In the genomic region with DNA sequence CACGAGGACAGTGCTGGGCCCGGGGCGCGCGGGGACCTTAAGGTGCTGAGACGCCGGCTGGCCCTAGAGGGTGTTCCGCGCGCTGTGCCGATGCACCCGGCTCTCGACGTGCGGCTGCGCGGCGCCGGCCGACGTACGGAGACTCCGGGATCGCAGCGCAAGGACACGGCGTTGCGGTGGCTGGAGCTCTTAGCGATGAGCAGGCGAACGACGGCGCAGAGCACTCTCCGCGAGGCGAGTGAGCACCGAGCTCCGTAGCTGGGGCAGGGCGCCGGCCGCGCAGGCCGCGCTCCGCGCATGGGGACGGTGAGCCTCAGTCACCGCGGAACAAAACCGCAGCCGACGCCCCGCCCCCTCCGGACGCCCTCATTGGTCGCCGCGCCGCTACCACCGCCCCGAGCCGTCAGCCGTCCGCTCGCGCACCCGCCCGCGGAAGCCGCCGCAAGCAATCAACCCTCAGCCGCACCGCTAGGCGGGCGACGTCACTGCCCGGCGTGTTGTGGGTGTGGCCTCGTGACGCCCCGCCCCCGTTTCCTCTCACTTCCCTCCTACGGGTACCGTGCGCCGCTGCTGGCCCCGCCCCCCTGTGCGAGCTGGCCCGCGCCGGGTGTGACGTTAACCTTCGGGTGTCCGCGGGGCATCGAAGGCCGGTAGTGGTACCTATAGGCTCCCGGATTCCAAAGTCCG, we compare ENCODE assay signal across 8 mouse cellular contexts. TPM values are rescaled to one million over a fixed set of nuclear protein-coding genes. Genes with fewer than 3 reads are reported as not detected.
DNase-seq lines count a peak whose midpoint lies in the region; TF ChIP-seq lines count a peak whose summit lies in the region.

TSS of gene Fam53a (minus strand) at position 335 of the 687 bp plus-strand sequence.
TSS of gene Gm9903 (plus strand) at position 625 of the 687 bp plus-strand sequence.

- no peaks in the 10 kb centered on the region for H3K9me3 ChIP-seq in megakaryocyte, embryonic 14.5 days

- DNase-seq in adipocyte (ENCODE audit: low spot score): peak; percentile 98
- DNase-seq in gastrocnemius, adult 8-10 months (ENCODE audit: low spot score in 2 of 2): peak; percentile 100
- peak; percentile 98 for DNase-seq in induced T-regulatory cell, adult 2 months (ENCODE audit: low read depth)
- DNase-seq in left cerebral cortex, adult 9 months (ENCODE audit: low spot score in 2 of 2): peak; percentile 98 to 100
- DNase-seq in right cerebral cortex, adult 2 months (ENCODE audit: low spot score in 2 of 2): peak; percentile 99 to 100
- peak; percentile 99 for DNase-seq in urinary bladder, postnatal 10 days (ENCODE audit: low spot score)

- H3K27ac ChIP-seq in cortical plate, adult 2 months (ENCODE audit: insufficient read depth, low read length): peak within 1 kb of the TSS; percentile 73

- H3K27me3 ChIP-seq in megakaryocyte, embryonic 14.5 days (replicated peaks): no peaks in the 10 kb centered on the region

- TF ChIP-seq CTCF in cortical plate, adult 2 months (IDR thresholded peaks at IDR 0.05; ENCODE audit: extremely low read depth, insufficient read depth, low read length): no peak

- H3K4me1 ChIP-seq in cortical plate, adult 2 months (ENCODE audit: control insufficient read depth, insufficient read depth, low read length): peaks cover 7% of the 10 kb centered on the region; the same call in 1 of the 2 replicates
- H3K4me1 ChIP-seq in megakaryocyte, embryonic 14.5 days: peaks cover 51% of the 10 kb centered on the region

- H3K36me3 ChIP-seq in megakaryocyte, embryonic 14.5 days (replicated peaks; ENCODE audit: low read length): peaks cover 15% of the 10 kb centered on the region

- peak within 1 kb of the TSS; percentile 70 for H3K4me3 ChIP-seq in cortical plate, adult 2 months (ENCODE audit: insufficient read depth, low read length)
- peak within 1 kb of the TSS; percentile 99 for H3K4me3 ChIP-seq in megakaryocyte, embryonic 14.5 days (replicated peaks)

- TF ChIP-seq POLR2A in cortical plate, adult 2 months (IDR thresholded peaks at IDR 0.05; ENCODE audit: extremely low read depth, insufficient read depth, low read length): peak; percentile 92

RNA-seq across cellular contexts. Expression of gene Fam53a, which starts in this region (rescaled TPM):
- polyA plus RNA-seq in cortical plate, adult 2 months (2012; rRNA removed): 17.2 and 19.1 TPM in 2 replicates
- 10 to 100 TPM; 62.3 to 84.8 (median 69.4) TPM for total RNA-seq in gastrocnemius, adult 8-10 months (2022)
- polyA plus RNA-seq in megakaryocyte, embryonic 14.5 days (2012; ENCODE audit: insufficient read depth, low replicate concordance): 54.8 and 80.4 TPM in 2 replicates

RNA-seq across cellular contexts. Expression of gene Gm9903, which starts in this region (rescaled TPM):
- 0.73 and 1.0 TPM in 2 replicates for polyA plus RNA-seq in cortical plate, adult 2 months (2012; rRNA removed)
- total RNA-seq in gastrocnemius, adult 8-10 months (2022): under 1 TPM in 3 of 4 experiments, not detected in 1; 0.27 to 0.46 (median 0.46) TPM
- not detected in 2 replicates for polyA plus RNA-seq in megakaryocyte, embryonic 14.5 days (2012; ENCODE audit: insufficient read depth, low replicate concordance)

Comparison
In these comparisons a context has a peak if more than half of its experiments do, and no peak if none do; other contexts are left out.
1. Peak in every context shown above with its lines: DNase-seq, H3K4me3 ChIP-seq and H3K27ac ChIP-seq.